Mouse (Mus musculus) embryonic facial prominence, embryonic 13.5 days (tissue): Measurements from ENCODE around the gene Gm49392. TPM values are rescaled to one million over a fixed set of nuclear protein-coding genes. Genes with fewer than 3 reads are reported as not detected.
"Not testable (repeated sequence)": the region's sequence is repeated elsewhere in the genome, so short reads cannot be mapped to it uniquely, and the experiment has no call there.

Experiments
- ATAC-seq: fragments of 200-750 bp; cut with Nextera tagmentation; 2 replicates; pipeline ENCODE4 v1.8.0; 2017; ENCODE audit warnings: low read depth; ENCODE audit not compliant: insufficient number of reproducible peaks, insufficient read depth, low FRiP score, low TSS enrichment
- H3K27ac ChIP-seq: fragments of 300-500 bp; sonication (generic); 2 replicates; pipeline ENCODE4 v1.5.1; 2015; ENCODE audit warnings: moderate library complexity, mild to moderate bottlenecking, inconsistent platforms
- H3K27me3 ChIP-seq: fragments of 300-500 bp; sonication (generic); 2 replicates; pipeline ENCODE4 v1.6.1; 2015; ENCODE audit warnings: mild to moderate bottlenecking, inconsistent platforms
- H3K36me3 ChIP-seq: fragments of 300-500 bp; sonication (generic); 2 replicates; pipeline ENCODE4 v1.6.1; 2015; ENCODE audit warnings: mild to moderate bottlenecking, inconsistent platforms
- H3K4me1 ChIP-seq: fragments of 300-500 bp; sonication (generic); 2 replicates; pipeline ENCODE4 v1.6.1; 2015; ENCODE audit warnings: inconsistent platforms
- H3K4me2 ChIP-seq: fragments of 300-500 bp; sonication (generic); 2 replicates; pipeline ENCODE4 v1.6.1; 2015; ENCODE audit warnings: moderate library complexity, mild to moderate bottlenecking, inconsistent platforms
- H3K4me3 ChIP-seq: fragments of 300-500 bp; sonication (generic); 2 replicates; pipeline ENCODE4 v1.5.1; 2015; ENCODE audit warnings: mild to moderate bottlenecking, inconsistent platforms
- H3K9ac ChIP-seq: fragments of 300-500 bp; sonication (generic); 2 replicates; pipeline ENCODE4 v1.6.1; 2015; ENCODE audit warnings: mild to moderate bottlenecking, inconsistent platforms
- H3K9me3 ChIP-seq: fragments of 300-500 bp; sonication (generic); 2 replicates; pipeline ENCODE4 v1.6.1; 2016; ENCODE audit warnings: inconsistent platforms
- WGBS: fragments of 180-500 bp; shearing (Covaris S2); methylation state at CpG from one replicate; pipeline ENCODE4 v1.1.7; 2015; ENCODE audit warnings: mixed read lengths; 5-methylcytosine and 5-hydroxymethylcytosine counted together
- polyA plus RNA-seq: library from polyadenylated mRNA; unstranded; fragments of >200 nt; fragmentation: Nextera tagmentation; extraction: Ambion mirVana; gene quantifications from 2 replicates; pipeline ENCODE4 v1.2.1, GENCODE M21; 2015

Gene Gm49392
- not detected in 2 replicates for polyA plus RNA-seq

- H3K9me3 ChIP-seq, H3K4me2 ChIP-seq, H3K27me3 ChIP-seq, H3K36me3 ChIP-seq, H3K4me1 ChIP-seq, H3K9ac ChIP-seq, H3K27ac ChIP-seq, H3K4me3 ChIP-seq, ATAC-seq: not testable (repeated sequence)
- 84% methylated on average over 8 of the region's 8 CpGs for WGBS
These were observed at the start of gene Gm49392 for GRCm38 (mm10) chr13:60896794-60897193. Gm49392 (minus strand) TSS chr13:60896894.

DNA sequence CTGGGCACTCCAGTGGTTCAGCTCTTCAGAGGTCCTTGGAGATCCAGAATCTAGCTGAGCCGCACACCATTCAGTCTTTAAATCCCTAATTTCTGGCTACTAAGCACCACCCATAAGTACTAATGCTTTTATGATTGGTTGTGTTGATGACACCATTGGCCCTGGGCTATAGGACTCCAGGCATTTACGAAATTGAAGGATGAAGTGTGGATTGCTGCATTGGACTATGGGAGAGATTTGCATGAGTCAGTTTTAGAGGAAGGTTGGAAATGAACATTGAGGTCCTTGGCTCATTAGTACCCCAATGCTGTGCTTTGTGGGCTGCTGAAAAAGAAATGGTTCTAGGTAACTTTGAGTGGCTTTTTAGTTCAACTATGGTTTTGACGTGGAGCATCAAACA is 45.2 kb upstream of the Gm49392 start, which contains the start of gene Tpbpa:
Gene Tpbpa (minus strand): TSS at position 101 of the 400 bp plus-strand sequence.
- H3K4me3 ChIP-seq, H3K9me3 ChIP-seq, H3K27ac ChIP-seq, ATAC-seq, H3K36me3 ChIP-seq, H3K9ac ChIP-seq, H3K4me2 ChIP-seq, H3K4me1 ChIP-seq, H3K27me3 ChIP-seq: not testable (repeated sequence)
- 77% methylated on average over 3 of the region's 3 CpGs for WGBS

DNA sequence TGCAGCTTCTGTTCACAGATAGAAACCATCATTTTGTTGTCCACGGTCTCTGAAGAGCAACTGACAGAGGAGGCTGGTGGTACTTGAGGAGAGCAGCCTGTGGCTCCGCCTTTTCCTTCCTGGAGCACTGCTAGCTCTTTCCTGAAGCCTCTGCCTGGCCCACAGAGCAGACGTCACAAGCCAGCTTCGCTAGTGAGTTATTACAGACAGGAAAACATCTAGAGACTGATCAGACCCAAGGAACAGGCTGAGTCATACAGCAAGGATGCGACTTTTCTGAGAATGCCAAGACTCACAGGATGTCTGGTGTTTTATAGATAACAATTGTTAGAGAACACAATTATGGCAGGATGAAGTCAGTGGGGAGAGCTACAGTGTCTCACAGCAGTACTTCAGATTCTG is 39.8 kb upstream of the Gm49392 start, which contains the start of the genes Gm49391 and Ctla2a:
Gene Gm49391 (minus strand): TSS at position 72 of the 402 bp plus-strand sequence.
Gene Ctla2a (minus strand): TSS at position 126 of the 402 bp plus-strand sequence.
- no peak for ATAC-seq
- Histone ChIP-seq H3K27ac (no peak within 1 kb of the TSS), H3K9ac (no peak within 1 kb of the TSS), H3K9me3 (no peaks in the 10 kb centered on the region), H3K4me1 (no peaks in the 10 kb centered on the region), H3K27me3 (no peaks in the 10 kb centered on the region), H3K36me3 (no peaks in the 10 kb centered on the region), H3K4me2 (no peak within 1 kb of the TSS), H3K4me3 (no peak within 1 kb of the TSS)
- WGBS, result 65% methylated on average over 5 of the region's 5 CpGs

GRCm38 (mm10) chr13:60935490-60935889 is 38.8 kb upstream of the Gm49392 start, which contains the start of gene Gm49393:
Gm49393 (minus strand) TSS chr13:60935590.
- H3K9ac ChIP-seq, H3K4me2 ChIP-seq, H3K27me3 ChIP-seq, H3K4me3 ChIP-seq, H3K36me3 ChIP-seq, H3K27ac ChIP-seq, H3K4me1 ChIP-seq, H3K9me3 ChIP-seq, ATAC-seq: not testable (repeated sequence)
- 65% methylated on average over 2 of the region's 2 CpGs for WGBS

DNA sequence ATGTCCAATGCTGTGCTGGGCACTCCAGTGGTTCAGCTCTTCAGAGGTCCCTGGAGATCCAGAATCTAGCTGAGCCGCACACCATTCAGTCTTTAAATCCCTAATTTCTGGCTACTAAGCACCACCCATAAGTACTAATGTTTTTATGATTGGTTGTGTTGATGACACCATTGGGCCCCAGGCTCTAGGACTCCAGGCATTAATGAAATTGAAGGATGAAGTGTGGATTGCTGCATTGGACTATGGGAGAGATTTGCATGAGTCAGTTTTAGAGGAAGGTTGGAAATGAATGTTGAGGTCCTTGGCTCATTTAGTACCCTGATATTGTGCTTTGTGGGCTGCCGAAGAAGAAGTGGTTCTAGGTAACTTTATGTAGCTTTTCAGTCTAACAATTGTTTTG is 8.1 kb upstream of the Gm49392 start, which contains the start of gene Tpbpb:
Gene Tpbpb (minus strand): TSS at position 101 of the 400 bp plus-strand sequence.
- not testable (repeated sequence) for H3K27me3 ChIP-seq, H3K36me3 ChIP-seq, H3K4me1 ChIP-seq, H3K27ac ChIP-seq, H3K4me3 ChIP-seq, H3K4me2 ChIP-seq, H3K9ac ChIP-seq, H3K9me3 ChIP-seq, ATAC-seq
- WGBS, result 78% methylated on average over 2 of the region's 2 CpGs

DNA sequence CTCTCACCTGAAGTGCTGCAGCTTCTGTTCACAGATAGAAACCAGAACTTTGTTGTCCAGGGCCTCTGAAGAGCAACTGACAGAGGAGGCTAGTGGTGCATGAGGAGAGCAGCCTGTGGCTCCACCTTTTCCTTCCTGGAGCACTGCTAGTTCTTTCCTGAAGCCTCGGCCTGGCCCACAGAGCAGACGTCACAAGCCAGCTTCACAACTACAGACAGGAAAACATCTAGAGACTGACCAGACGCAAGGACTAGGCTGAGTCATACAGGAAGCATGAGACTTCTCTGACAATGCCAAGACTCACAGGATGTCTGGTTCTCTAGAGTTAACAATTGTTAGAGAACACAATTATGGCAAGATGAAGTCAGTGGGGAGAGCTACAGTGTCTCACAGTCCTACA is 634 bp upstream of the Gm49392 start, which contains the start of gene Ctla2b:
Gene Ctla2b (minus strand): TSS at position 120 of the 400 bp plus-strand sequence.
- no peaks in the 10 kb centered on the region for H3K36me3 ChIP-seq
- 69% methylated on average over 3 of the region's 3 CpGs for WGBS
- no peak within 1 kb of the TSS for H3K4me3 ChIP-seq
- H3K27ac ChIP-seq, result no peak within 1 kb of the TSS
- H3K4me2 ChIP-seq, result no peak within 1 kb of the TSS
- no peaks in the 10 kb centered on the region for H3K4me1 ChIP-seq
- no peaks in the 10 kb centered on the region for H3K9me3 ChIP-seq
- no peaks in the 10 kb centered on the region for H3K27me3 ChIP-seq
- ATAC-seq, result no peak
- no peak within 1 kb of the TSS for H3K9ac ChIP-seq

GRCm38 (mm10) chr13:60895406-60896160 is 1.1 kb downstream of the Gm49392 start:
- Histone ChIP-seq H3K4me3 (no peak overlapping the region), H3K9me3 (no peaks in the 10 kb centered on the region), H3K27ac (no peak overlapping the region), H3K36me3 (no peaks in the 10 kb centered on the region), H3K27me3 (no peaks in the 10 kb centered on the region), H3K4me1 (no peaks in the 10 kb centered on the region), H3K9ac (no peak overlapping the region), H3K4me2 (no peak overlapping the region)
- no peak for ATAC-seq

- Histone ChIP-seq H3K27me3 (no peaks in the 10 kb centered on the region), H3K27ac (no peak overlapping the region), H3K4me3 (no peak overlapping the region), H3K4me1 (no peaks in the 10 kb centered on the region), H3K4me2 (no peak overlapping the region), H3K36me3 (no peaks in the 10 kb centered on the region), H3K9me3 (no peaks in the 10 kb centered on the region), H3K9ac (no peak overlapping the region)
- ATAC-seq, result no peak
- WGBS, result 86% methylated on average over 1 of the region's 1 CpGs
These were observed 4.4 kb downstream of the Gm49392 start for GRCm38 (mm10) chr13:60892301-60892700.

DNA sequence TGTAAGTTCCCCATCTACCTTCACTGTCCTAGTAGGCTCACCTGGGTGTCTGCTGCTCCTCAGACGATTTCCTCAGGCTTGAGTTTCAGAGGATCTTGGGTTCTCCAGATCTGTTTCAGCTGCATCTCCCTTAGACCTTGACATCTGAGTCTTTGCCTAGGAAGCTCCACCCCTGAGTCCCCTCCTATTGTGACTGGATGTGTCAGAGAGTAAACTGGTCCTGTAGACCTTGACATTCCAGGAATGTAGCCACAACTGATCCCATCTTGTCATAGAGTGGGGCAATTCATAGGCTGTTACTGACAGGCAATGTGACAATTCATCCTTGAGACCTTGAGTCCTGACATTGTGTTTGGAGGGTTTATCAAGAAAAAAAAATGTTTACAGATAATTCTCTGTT is 32.4 kb downstream of the Gm49392 start, which contains the start of gene 4930486L24Rik:
Gene 4930486L24Rik (minus strand): TSS at position 195 of the 400 bp plus-strand sequence.
- Histone ChIP-seq H3K27me3 (no peaks in the 10 kb centered on the region), H3K4me1 (no peaks in the 10 kb centered on the region), H3K9ac (no peak within 1 kb of the TSS), H3K27ac (no peak within 1 kb of the TSS), H3K4me2 (no peak within 1 kb of the TSS), H3K4me3 (no peak within 1 kb of the TSS), H3K36me3 (no peaks in the 10 kb centered on the region), H3K9me3 (no peaks in the 10 kb centered on the region)
- no peak for ATAC-seq
- WGBS, result 61% methylated on average over 1 of the region's 1 CpGs

- Histone ChIP-seq H3K36me3 (no peaks in the 10 kb centered on the region), H3K9ac (no peak overlapping the region), H3K4me1 (no peaks in the 10 kb centered on the region), H3K9me3 (no peaks in the 10 kb centered on the region), H3K27me3 (no peaks in the 10 kb centered on the region), H3K4me3 (no peak overlapping the region), H3K4me2 (no peak overlapping the region), H3K27ac (no peak overlapping the region)
- WGBS, result 85% methylated on average over 4 of the region's 4 CpGs
- no peak for ATAC-seq
These were observed 48.2 kb downstream of the Gm49392 start for GRCm38 (mm10) chr13:60848241-60849120.

DNA sequence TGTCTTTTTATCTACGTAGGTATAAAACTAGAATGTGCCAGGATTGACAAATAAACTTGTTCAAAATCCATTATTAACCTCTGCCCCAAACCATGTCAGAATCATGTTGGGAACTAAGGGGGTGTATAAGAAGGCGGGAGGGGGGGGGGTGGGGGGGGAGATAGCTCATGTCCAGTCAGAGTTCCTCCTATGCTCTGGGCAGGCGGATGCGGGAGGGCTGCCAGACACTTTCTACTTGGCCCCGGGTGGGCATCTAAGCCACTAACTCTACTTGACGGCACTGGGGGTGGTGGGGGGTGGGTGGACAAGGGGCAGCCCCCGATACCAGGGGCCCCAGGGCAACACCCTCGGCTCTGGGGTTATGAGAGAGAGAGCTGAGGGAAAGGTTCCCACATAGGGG is 53.5 kb downstream of the Gm49392 start:
- Histone ChIP-seq H3K4me3 (no peak overlapping the region), H3K27ac (no peak overlapping the region), H3K27me3 (no peaks in the 10 kb centered on the region), H3K4me1 (no peaks in the 10 kb centered on the region), H3K9ac (no peak overlapping the region), H3K4me2 (no peak overlapping the region), H3K36me3 (no peaks in the 10 kb centered on the region), H3K9me3 (no peaks in the 10 kb centered on the region)
- no peak for ATAC-seq
- WGBS, result 80% methylated on average over 8 of the region's 8 CpGs
